Mouse (Mus musculus) thymus, postnatal 0 days (tissue): Measurements from ENCODE around the gene Morf4l2. TPM values are rescaled to one million over a fixed set of nuclear protein-coding genes. Genes with fewer than 3 reads are reported as not detected.
"Not testable (repeated sequence)": the region's sequence is repeated elsewhere in the genome, so short reads cannot be mapped to it uniquely, and the experiment has no call there.

Source experiments
- DNase-seq: peaks from one replicate; pipeline ENCODE4 v3.0.0-alpha.2; 2015; ENCODE audit warnings: low spot score
- polyA plus RNA-seq: library from polyadenylated mRNA; unstranded; fragments of >200 nt; fragmentation: Nextera tagmentation; extraction: Ambion mirVana; gene quantifications from 2 replicates; pipeline ENCODE4 v1.2.1, GENCODE M21; 2015

Gene Morf4l2
- 243 and 259 TPM in 2 replicates for polyA plus RNA-seq

GRCm38 (mm10) chrX:136743459-136743858 lies at the start of gene Morf4l2:
TSS of gene Morf4l2 (minus strand) at chrX:136743690.
- no peak for DNase-seq

- DNase-seq, result no peak
These were observed 46.0 kb upstream of the Morf4l2 start for GRCm38 (mm10) chrX:136789446-136789845.

- no peak for DNase-seq
These were observed 36.6 kb upstream of the Morf4l2 start, which contains the start of gene Glra4 for GRCm38 (mm10) chrX:136780041-136780440. TSS of gene Glra4 (minus strand) at chrX:136780141.

- DNase-seq, result no peak
These were observed 35.8 kb upstream of the Morf4l2 start for GRCm38 (mm10) chrX:136779262-136779661.

- DNase-seq, result no peak
These were observed 34.6 kb upstream of the Morf4l2 start for GRCm38 (mm10) chrX:136778046-136778445.

- DNase-seq, result no peak
These were observed 29.5 kb upstream of the Morf4l2 start for GRCm38 (mm10) chrX:136773035-136773434.

- peak; percentile 28 for DNase-seq
These were observed 17.9 kb upstream of the Morf4l2 start for GRCm38 (mm10) chrX:136761103-136762074.

- DNase-seq, result no peak
These were observed 12.0 kb upstream of the Morf4l2 start for GRCm38 (mm10) chrX:136755464-136755863.

GRCm38 (mm10) chrX:136749329-136749728 lies 5.8 kb upstream of the Morf4l2 start:
- DNase-seq, result no peak

GRCm38 (mm10) chrX:136744663-136745062 lies 1.2 kb upstream of the Morf4l2 start:
- DNase-seq, result peak; percentile 24

GRCm38 (mm10) chrX:136742661-136743103 lies 808 bp downstream of the Morf4l2 start:
- DNase-seq, result peak; percentile 41

- no peak for DNase-seq
These were observed 1.2 kb downstream of the Morf4l2 start for GRCm38 (mm10) chrX:136742241-136742640.

- peak; percentile 80 for DNase-seq
These were observed 1.8 kb downstream of the Morf4l2 start for GRCm38 (mm10) chrX:136741651-136742201.

GRCm38 (mm10) chrX:136740791-136741650 lies 2.5 kb downstream of the Morf4l2 start:
- DNase-seq, result peak; percentile 93

- peak; percentile 3 for DNase-seq
These were observed 3.3 kb downstream of the Morf4l2 start for GRCm38 (mm10) chrX:136740087-136740790.

GRCm38 (mm10) chrX:136732016-136732415 lies 11.5 kb downstream of the Morf4l2 start:
- DNase-seq, result no peak

- not testable (repeated sequence) for DNase-seq
These were observed 28.6 kb downstream of the Morf4l2 start for GRCm38 (mm10) chrX:136714742-136715474.

- no peak for DNase-seq
These were observed 34.7 kb downstream of the Morf4l2 start for GRCm38 (mm10) chrX:136708782-136709181.

- DNase-seq, result peak; percentile 29
These were observed 35.3 kb downstream of the Morf4l2 start for GRCm38 (mm10) chrX:136708168-136708681.
